Mouse (Mus musculus): ENCODE measurements around the gene Dlec1.

Dlec1 gene

DNA sequence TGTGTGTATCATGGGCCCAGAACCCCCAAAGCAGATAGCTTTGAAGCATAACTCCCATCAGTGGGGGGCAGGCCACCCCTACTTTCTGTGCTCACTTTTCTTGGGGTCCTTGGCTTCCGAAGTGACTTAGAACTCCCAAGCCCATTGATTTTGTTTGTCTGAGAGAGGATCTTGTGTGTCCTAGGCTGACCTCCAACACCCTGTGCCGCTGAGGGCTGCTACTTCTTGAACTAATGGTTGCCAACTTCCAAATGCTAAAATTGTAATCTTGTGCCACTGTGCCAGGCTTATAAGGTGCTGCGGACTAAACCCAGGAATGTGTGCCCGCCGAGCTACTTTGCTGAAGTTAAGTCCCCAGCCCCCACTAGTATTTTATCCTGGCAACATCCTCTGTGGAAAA, 11.8 kb upstream of the Dlec1 start:
- no peak for DNase-seq

- peak; percentile 30 for DNase-seq
Observed at GRCm38 (mm10) chr9:119091581-119092310, 10.5 kb upstream of the Dlec1 start.

- DNase-seq = peak; percentile 51
Observed at GRCm38 (mm10) chr9:119092473-119093418, 9.5 kb upstream of the Dlec1 start.

GRCm38 (mm10) chr9:119093419-119094295, 8.6 kb upstream of the Dlec1 start, which contains the start of gene Plcd1:
TSS of gene Plcd1 (minus strand) at chr9:119093502.
- DNase-seq = peak; percentile 96

- no peak for DNase-seq
Observed at GRCm38 (mm10) chr9:119094462-119095109, 7.7 kb upstream of the Dlec1 start.

GRCm38 (mm10) chr9:119100177-119100898, 1.9 kb upstream of the Dlec1 start:
- DNase-seq = peak; percentile 70

DNA sequence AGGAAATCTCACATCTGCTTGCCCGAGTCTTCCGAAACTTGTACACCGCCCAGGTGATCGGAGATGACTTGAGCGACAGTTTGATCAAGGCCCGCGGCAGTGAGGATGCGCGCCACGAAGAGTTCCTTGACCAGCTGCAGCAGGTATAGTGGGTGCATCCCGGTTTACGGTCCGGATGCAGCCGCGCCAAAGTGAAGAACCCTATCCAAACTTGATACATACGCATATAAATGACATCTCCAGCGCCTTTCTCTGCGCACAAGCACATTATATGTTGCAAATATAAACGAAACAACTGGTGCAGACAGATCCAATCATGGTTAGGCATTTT, 470 bp downstream of the Dlec1 start:
- DNase-seq = no peak

- peak; percentile 62 for DNase-seq
Observed at GRCm38 (mm10) chr9:119107566-119107965, 5.3 kb downstream of the Dlec1 start.

- no peak for DNase-seq
Observed at GRCm38 (mm10) chr9:119109685-119110353, 7.5 kb downstream of the Dlec1 start.

DNA sequence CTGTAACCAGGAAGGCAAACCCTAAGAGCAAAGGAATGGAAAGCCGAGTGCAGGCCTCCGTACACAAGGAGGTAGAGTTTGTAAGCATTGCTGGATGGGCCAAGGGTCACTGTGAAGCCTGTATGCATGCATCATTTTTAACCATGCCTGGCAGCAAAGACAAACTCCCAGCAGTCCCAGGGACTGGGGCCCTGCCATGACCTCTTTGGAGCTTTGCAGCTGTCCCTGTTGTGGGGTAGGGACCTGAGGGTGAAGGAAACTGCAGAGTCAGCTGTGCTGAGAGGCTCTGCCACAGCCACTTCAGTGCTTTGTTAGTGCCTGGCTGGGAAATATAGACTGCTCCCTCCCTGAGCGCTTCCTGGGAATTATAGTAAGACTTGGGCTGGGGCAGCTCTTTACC, 8.4 kb downstream of the Dlec1 start:
- peak; percentile 35 for DNase-seq

- no peak for DNase-seq
Observed at GRCm38 (mm10) chr9:119114911-119115310, 12.6 kb downstream of the Dlec1 start.

- DNase-seq = peak; percentile 90
Observed at GRCm38 (mm10) chr9:119119409-119120167, 17.3 kb downstream of the Dlec1 start.

GRCm38 (mm10) chr9:119120168-119120560, 17.9 kb downstream of the Dlec1 start:
- peak; percentile 29 for DNase-seq

GRCm38 (mm10) chr9:119122596-119123369, 20.5 kb downstream of the Dlec1 start:
- DNase-seq = no peak

GRCm38 (mm10) chr9:119128436-119129181, 26.3 kb downstream of the Dlec1 start:
- DNase-seq = no peak

- peak; percentile 29 for DNase-seq
Observed at GRCm38 (mm10) chr9:119130692-119131091, 28.4 kb downstream of the Dlec1 start.

GRCm38 (mm10) chr9:119138836-119139235, 36.6 kb downstream of the Dlec1 start:
- DNase-seq = no peak

- DNase-seq = no peak
Observed at GRCm38 (mm10) chr9:119142066-119142465, 39.8 kb downstream of the Dlec1 start.

DNA sequence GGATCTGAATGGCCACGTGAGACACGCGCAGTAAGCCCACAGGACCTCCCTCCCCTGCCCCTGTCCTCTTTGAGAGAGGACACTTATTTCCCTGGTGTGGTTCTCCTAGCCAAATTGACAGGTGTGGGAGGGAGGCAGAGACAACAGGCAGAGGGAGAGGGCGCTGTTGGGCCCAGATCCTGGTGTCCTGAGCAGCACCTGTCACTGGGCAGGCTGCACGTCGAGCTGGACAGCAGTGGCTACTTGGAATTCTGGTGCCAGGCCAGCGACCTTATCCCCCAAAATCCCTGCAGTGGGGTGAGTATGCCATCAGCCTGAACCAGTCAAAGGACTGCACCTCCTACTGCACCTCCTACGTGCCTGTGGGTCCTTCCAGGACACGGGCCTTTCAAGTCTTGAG, 41.1 kb downstream of the Dlec1 start:
- DNase-seq = no peak
